Mouse (Mus musculus): ENCODE results near the gene Zan. TPM values are rescaled to one million over a fixed set of nuclear protein-coding genes. Genes with fewer than 3 reads are reported as not detected.
"Not testable (repeated sequence)": the region's sequence is repeated elsewhere in the genome, so short reads cannot be mapped to it uniquely, and the experiment has no call there.

The Zan gene
- polyA plus RNA-seq, 1 experiment from 2014 or later: 0.11 TPM

GRCm38 (mm10) chr5:137445536-137445935, 31.3 kb downstream of the Zan start:
- H3K9me3 ChIP-seq (replicated peaks; ENCODE audit: control insufficient read depth, low read length): no peaks in the 10 kb centered on the region
- no peak overlapping the region for H3K4me2 ChIP-seq (ENCODE audit: low read depth, low read length)
- no peak overlapping the region for H3K9ac ChIP-seq (ENCODE audit: low read depth, low read length)
- no peak overlapping the region for H3K27ac ChIP-seq (ENCODE audit: low read length)
- no peaks in the 10 kb centered on the region for H3K36me3 ChIP-seq (ENCODE audit: control insufficient read depth, insufficient read depth)
- H3K27me3 ChIP-seq (ENCODE audit: control insufficient read depth, insufficient read depth, low read depth, low read length): no peaks in the 10 kb centered on the region
- H3K4me3 ChIP-seq (ENCODE audit: low read depth, low read length): no peak overlapping the region
- ATAC-seq (ENCODE audit: low read depth): no peak
- H3K4me1 ChIP-seq (ENCODE audit: control insufficient read depth, low read depth, low read length): no peaks in the 10 kb centered on the region

- no peaks in the 10 kb centered on the region for H3K9me3 ChIP-seq (replicated peaks; ENCODE audit: control insufficient read depth, low read length)
- H3K36me3 ChIP-seq (ENCODE audit: control insufficient read depth, insufficient read depth): no peaks in the 10 kb centered on the region
- no peak overlapping the region for H3K4me2 ChIP-seq (ENCODE audit: low read depth, low read length)
- ATAC-seq (ENCODE audit: low read depth): no peak
- H3K9ac ChIP-seq (ENCODE audit: low read depth, low read length): no peak overlapping the region
- no peak overlapping the region for H3K27ac ChIP-seq (ENCODE audit: low read length)
- H3K4me3 ChIP-seq (ENCODE audit: low read depth, low read length): no peak overlapping the region
- H3K4me1 ChIP-seq (ENCODE audit: control insufficient read depth, low read depth, low read length): no peaks in the 10 kb centered on the region
- WGBS (ENCODE audit: insufficient replicate concordance): 65% methylated on average over 11 of the region's 11 CpGs
- no peaks in the 10 kb centered on the region for H3K27me3 ChIP-seq (ENCODE audit: control insufficient read depth, insufficient read depth, low read depth, low read length)
Measured at GRCm38 (mm10) chr5:137440216-137440855, 36.5 kb downstream of the Zan start.

- ATAC-seq (ENCODE audit: low read depth): no peak
- Histone ChIP-seq H3K27me3 (ENCODE audit: control insufficient read depth, insufficient read depth, low read depth, low read length) (no peaks in the 10 kb centered on the region), H3K9ac (ENCODE audit: low read depth, low read length) (no peak overlapping the region), H3K9me3 (replicated peaks; ENCODE audit: control insufficient read depth, low read length) (no peaks in the 10 kb centered on the region), H3K36me3 (ENCODE audit: control insufficient read depth, insufficient read depth) (no peaks in the 10 kb centered on the region), H3K27ac (ENCODE audit: low read length) (no peak overlapping the region), H3K4me1 (ENCODE audit: control insufficient read depth, low read depth, low read length) (no peaks in the 10 kb centered on the region), H3K4me2 (ENCODE audit: low read depth, low read length) (no peak overlapping the region), H3K4me3 (ENCODE audit: low read depth, low read length) (no peak overlapping the region)
- WGBS (ENCODE audit: insufficient replicate concordance): 45% methylated on average over 6 of the region's 6 CpGs
Measured at GRCm38 (mm10) chr5:137433889-137434288, 43.0 kb downstream of the Zan start.

GRCm38 (mm10) chr5:137430402-137430801, 46.5 kb downstream of the Zan start:
- H3K9me3 ChIP-seq (replicated peaks; ENCODE audit: control insufficient read depth, low read length); H3K4me3 ChIP-seq (ENCODE audit: low read depth, low read length); H3K36me3 ChIP-seq (ENCODE audit: control insufficient read depth, insufficient read depth); H3K9ac ChIP-seq (ENCODE audit: low read depth, low read length); H3K4me2 ChIP-seq (ENCODE audit: low read depth, low read length); ATAC-seq (ENCODE audit: low read depth); H3K4me1 ChIP-seq (ENCODE audit: control insufficient read depth, low read depth, low read length); H3K27ac ChIP-seq (ENCODE audit: low read length); H3K27me3 ChIP-seq (ENCODE audit: control insufficient read depth, insufficient read depth, low read depth, low read length): not testable (repeated sequence)
- 25% methylated on average over 4 of the region's 4 CpGs for WGBS (ENCODE audit: insufficient replicate concordance)

- no peak overlapping the region for H3K9ac ChIP-seq (ENCODE audit: low read depth, low read length)
- ATAC-seq (ENCODE audit: low read depth): no peak
- H3K4me1 ChIP-seq (ENCODE audit: control insufficient read depth, low read depth, low read length): no peaks in the 10 kb centered on the region
- 34% methylated on average over 6 of the region's 6 CpGs for WGBS (ENCODE audit: insufficient replicate concordance)
- no peak overlapping the region for H3K4me3 ChIP-seq (ENCODE audit: low read depth, low read length)
- H3K36me3 ChIP-seq (ENCODE audit: control insufficient read depth, insufficient read depth): no peaks in the 10 kb centered on the region
- no peak overlapping the region for H3K4me2 ChIP-seq (ENCODE audit: low read depth, low read length)
- no peak overlapping the region for H3K27ac ChIP-seq (ENCODE audit: low read length)
- H3K9me3 ChIP-seq (replicated peaks; ENCODE audit: control insufficient read depth, low read length): no peaks in the 10 kb centered on the region
- H3K27me3 ChIP-seq (ENCODE audit: control insufficient read depth, insufficient read depth, low read depth, low read length): no peaks in the 10 kb centered on the region
Measured at GRCm38 (mm10) chr5:137425648-137426047, 51.2 kb downstream of the Zan start.

- ATAC-seq (ENCODE audit: low read depth): no peak
- Histone ChIP-seq H3K4me3 (ENCODE audit: low read depth, low read length) (no peak overlapping the region), H3K27ac (ENCODE audit: low read length) (no peak overlapping the region), H3K27me3 (ENCODE audit: control insufficient read depth, insufficient read depth, low read depth, low read length) (no peaks in the 10 kb centered on the region), H3K4me1 (ENCODE audit: control insufficient read depth, low read depth, low read length) (no peaks in the 10 kb centered on the region), H3K36me3 (ENCODE audit: control insufficient read depth, insufficient read depth) (no peaks in the 10 kb centered on the region), H3K4me2 (ENCODE audit: low read depth, low read length) (no peak overlapping the region), H3K9ac (ENCODE audit: low read depth, low read length) (no peak overlapping the region), H3K9me3 (replicated peaks; ENCODE audit: control insufficient read depth, low read length) (no peaks in the 10 kb centered on the region)
- WGBS (ENCODE audit: insufficient replicate concordance): 44% methylated on average over 4 of the region's 4 CpGs
Measured at GRCm38 (mm10) chr5:137419841-137420240, 57.0 kb downstream of the Zan start.

GRCm38 (mm10) chr5:137419105-137419504, 57.8 kb downstream of the Zan start:
- Histone ChIP-seq H3K4me1 (ENCODE audit: control insufficient read depth, low read depth, low read length) (no peaks in the 10 kb centered on the region), H3K4me3 (ENCODE audit: low read depth, low read length) (no peak overlapping the region), H3K4me2 (ENCODE audit: low read depth, low read length) (no peak overlapping the region), H3K9me3 (replicated peaks; ENCODE audit: control insufficient read depth, low read length) (no peaks in the 10 kb centered on the region), H3K36me3 (ENCODE audit: control insufficient read depth, insufficient read depth) (no peaks in the 10 kb centered on the region), H3K27me3 (ENCODE audit: control insufficient read depth, insufficient read depth, low read depth, low read length) (no peaks in the 10 kb centered on the region), H3K9ac (ENCODE audit: low read depth, low read length) (no peak overlapping the region), H3K27ac (ENCODE audit: low read length) (no peak overlapping the region)
- 55% methylated on average over 9 of the region's 9 CpGs for WGBS (ENCODE audit: insufficient replicate concordance)
- no peak for ATAC-seq (ENCODE audit: low read depth)

- Histone ChIP-seq H3K9ac (ENCODE audit: low read depth, low read length) (no peak overlapping the region), H3K36me3 (ENCODE audit: control insufficient read depth, insufficient read depth) (no peaks in the 10 kb centered on the region), H3K4me1 (ENCODE audit: control insufficient read depth, low read depth, low read length) (no peaks in the 10 kb centered on the region; the same call in 1 of the 2 replicates), H3K9me3 (replicated peaks; ENCODE audit: control insufficient read depth, low read length) (no peaks in the 10 kb centered on the region), H3K27ac (ENCODE audit: low read length) (no peak overlapping the region), H3K4me3 (ENCODE audit: low read depth, low read length) (no peak overlapping the region), H3K4me2 (ENCODE audit: low read depth, low read length) (no peak overlapping the region), H3K27me3 (ENCODE audit: control insufficient read depth, insufficient read depth, low read depth, low read length) (no peaks in the 10 kb centered on the region)
- peak; percentile 64 for ATAC-seq (ENCODE audit: low read depth)
- 26% methylated on average over 5 of the region's 5 CpGs for WGBS (ENCODE audit: insufficient replicate concordance)
Measured at GRCm38 (mm10) chr5:137414253-137414652, 62.6 kb downstream of the Zan start.

- Histone ChIP-seq H3K27me3 (ENCODE audit: control insufficient read depth, insufficient read depth, low read depth, low read length) (no peaks in the 10 kb centered on the region), H3K9ac (ENCODE audit: low read depth, low read length) (no peak overlapping the region), H3K27ac (ENCODE audit: low read length) (no peak overlapping the region), H3K4me2 (ENCODE audit: low read depth, low read length) (no peak overlapping the region), H3K36me3 (ENCODE audit: control insufficient read depth, insufficient read depth) (no peaks in the 10 kb centered on the region), H3K4me1 (ENCODE audit: control insufficient read depth, low read depth, low read length) (no peaks in the 10 kb centered on the region; the same call in 1 of the 2 replicates), H3K9me3 (replicated peaks; ENCODE audit: control insufficient read depth, low read length) (no peaks in the 10 kb centered on the region), H3K4me3 (ENCODE audit: low read depth, low read length) (no peak overlapping the region)
- WGBS (ENCODE audit: insufficient replicate concordance): 51% methylated on average over 8 of the region's 8 CpGs
- ATAC-seq (ENCODE audit: low read depth): no peak
Measured at GRCm38 (mm10) chr5:137411235-137411634, 65.6 kb downstream of the Zan start.
